Mouse (Mus musculus): Measurements from ENCODE around the gene Rarres2.

- TF ChIP-seq CTCF (IDR thresholded peaks at IDR 0.05; ENCODE audit: low read depth) = no peak
- no peak for TF ChIP-seq EP300 (IDR thresholded peaks at IDR 0.05; ENCODE audit: low read depth)
Measured at GRCm38 (mm10) chr6:48529871-48530440, 42.6 kb downstream of the Rarres2 start.
